Mouse (Mus musculus): ENCODE data around the gene Eif5a. TPM values are rescaled to one million over a fixed set of nuclear protein-coding genes. Genes with fewer than 3 reads are reported as not detected.

Eif5a gene
- polyA plus RNA-seq, 1 experiment from 2014 or later = 2,006 TPM

- no peaks in the 10 kb centered on the region for H3K9me3 ChIP-seq (ENCODE audit: low read depth, low read length)
- no peak for TF ChIP-seq CTCF (IDR thresholded peaks at IDR 0.05; ENCODE audit: low read depth)
- H3K9ac ChIP-seq = no peak overlapping the region
- ATAC-seq (ENCODE audit: insufficient read depth) (no peak), DNase-seq (no peak)
- no peaks in the 10 kb centered on the region for H3K27me3 ChIP-seq (ENCODE audit: insufficient read depth, low read length)
- H3K4me3 ChIP-seq (ENCODE audit: low read depth, low read length) = no peak overlapping the region
- WGBS = 88% methylated on average over 17 of the region's 17 CpGs
- H3K4me1 ChIP-seq (ENCODE audit: insufficient read depth) = 0 out of 2 replicates have a peak, but pooled peaks cover 2% of the 10 kb centered on the region
- H3K36me3 ChIP-seq (ENCODE audit: insufficient read depth) = peaks cover 88% of the 10 kb centered on the region
- no peak overlapping the region for H3K27ac ChIP-seq (ENCODE audit: low read depth)
- no peak overlapping the region for H3K4me2 ChIP-seq
These were observed 10.8 kb downstream of the Eif5a start for GRCm38 (mm10) chr11:69910781-69911560.

- H3K9ac ChIP-seq = no peak overlapping the region
- DNase-seq = no peak
- no peaks in the 10 kb centered on the region for H3K27me3 ChIP-seq (ENCODE audit: insufficient read depth, low read length)
- H3K4me3 ChIP-seq (ENCODE audit: low read depth, low read length) = no peak overlapping the region
- H3K27ac ChIP-seq (ENCODE audit: low read depth) = no peak overlapping the region
- 91% methylated on average over 8 of the region's 8 CpGs for WGBS
- H3K4me1 ChIP-seq (ENCODE audit: insufficient read depth) = no peaks in the 10 kb centered on the region
- H3K36me3 ChIP-seq (ENCODE audit: insufficient read depth) = peaks cover 88% of the 10 kb centered on the region
- TF ChIP-seq CTCF (IDR thresholded peaks at IDR 0.05; ENCODE audit: low read depth) = no peak
- no peak for ATAC-seq (ENCODE audit: insufficient read depth)
- H3K4me2 ChIP-seq = no peak overlapping the region
- H3K9me3 ChIP-seq (ENCODE audit: low read depth, low read length) = no peaks in the 10 kb centered on the region
These were observed 11.6 kb downstream of the Eif5a start for GRCm38 (mm10) chr11:69910177-69910576.

GRCm38 (mm10) chr11:69909174-69909573 is 12.6 kb downstream of the Eif5a start:
- H3K36me3 ChIP-seq (ENCODE audit: insufficient read depth) = peaks cover 93% of the 10 kb centered on the region
- no peak overlapping the region for H3K4me3 ChIP-seq (ENCODE audit: low read depth, low read length)
- no peak for ATAC-seq (ENCODE audit: insufficient read depth)
- no peak overlapping the region for H3K27ac ChIP-seq (ENCODE audit: low read depth)
- no peak for TF ChIP-seq CTCF (IDR thresholded peaks at IDR 0.05; ENCODE audit: low read depth)
- no peaks in the 10 kb centered on the region for H3K4me1 ChIP-seq (ENCODE audit: insufficient read depth)
- DNase-seq = no peak
- H3K9ac ChIP-seq = no peak overlapping the region
- WGBS = 89% methylated on average over 5 of the region's 5 CpGs
- no peak overlapping the region for H3K4me2 ChIP-seq
- no peaks in the 10 kb centered on the region for H3K9me3 ChIP-seq (ENCODE audit: low read depth, low read length)
- H3K27me3 ChIP-seq (ENCODE audit: insufficient read depth, low read length) = no peaks in the 10 kb centered on the region

GRCm38 (mm10) chr11:69908645-69909044 is 13.1 kb downstream of the Eif5a start:
- no peak for TF ChIP-seq CTCF (IDR thresholded peaks at IDR 0.05; ENCODE audit: low read depth)
- WGBS = 87% methylated on average over 11 of the region's 11 CpGs
- H3K36me3 ChIP-seq (ENCODE audit: insufficient read depth) = peaks cover 98% of the 10 kb centered on the region
- H3K27ac ChIP-seq (ENCODE audit: low read depth) = no peak overlapping the region
- H3K9ac ChIP-seq = no peak overlapping the region
- no peaks in the 10 kb centered on the region for H3K9me3 ChIP-seq (ENCODE audit: low read depth, low read length)
- H3K27me3 ChIP-seq (ENCODE audit: insufficient read depth, low read length) = no peaks in the 10 kb centered on the region
- ATAC-seq (ENCODE audit: insufficient read depth) = no peak
- H3K4me2 ChIP-seq = no peak overlapping the region
- H3K4me1 ChIP-seq (ENCODE audit: insufficient read depth) = no peaks in the 10 kb centered on the region
- no peak overlapping the region for H3K4me3 ChIP-seq (ENCODE audit: low read depth, low read length)
- no peak for DNase-seq

- peaks cover 59% of the 10 kb centered on the region for H3K36me3 ChIP-seq (ENCODE audit: insufficient read depth)
- H3K4me2 ChIP-seq = no peak overlapping the region
- no peak overlapping the region for H3K4me3 ChIP-seq (ENCODE audit: low read depth, low read length)
- H3K9ac ChIP-seq = no peak overlapping the region
- WGBS = 91% methylated on average over 9 of the region's 9 CpGs
- no peak for TF ChIP-seq CTCF (IDR thresholded peaks at IDR 0.05; ENCODE audit: low read depth)
- ATAC-seq (ENCODE audit: insufficient read depth) (no peak), DNase-seq (no peak)
- no peak overlapping the region for H3K27ac ChIP-seq (ENCODE audit: low read depth)
- H3K27me3 ChIP-seq (ENCODE audit: insufficient read depth, low read length) = no peaks in the 10 kb centered on the region
- H3K9me3 ChIP-seq (ENCODE audit: low read depth, low read length) = no peaks in the 10 kb centered on the region
- 0 out of 2 replicates have a peak, but pooled peaks cover 5% of the 10 kb centered on the region for H3K4me1 ChIP-seq (ENCODE audit: insufficient read depth)
These were observed 17.4 kb downstream of the Eif5a start for GRCm38 (mm10) chr11:69904311-69904710.

GRCm38 (mm10) chr11:69902972-69903371 is 18.8 kb downstream of the Eif5a start:
- TF ChIP-seq CTCF (IDR thresholded peaks at IDR 0.05; ENCODE audit: low read depth) = no peak
- Histone ChIP-seq H3K4me2 (peak overlapping the region; percentile 99), H3K27me3 (ENCODE audit: insufficient read depth, low read length) (no peaks in the 10 kb centered on the region), H3K36me3 (ENCODE audit: insufficient read depth) (peaks cover 46% of the 10 kb centered on the region), H3K9ac (no peak overlapping the region; the same call in 1 of the 2 replicates), H3K4me1 (ENCODE audit: insufficient read depth) (0 out of 2 replicates have a peak, but pooled peaks cover 5% of the 10 kb centered on the region), H3K4me3 (ENCODE audit: low read depth, low read length) (peak overlapping the region; percentile 84), H3K27ac (ENCODE audit: low read depth) (no peak overlapping the region), H3K9me3 (ENCODE audit: low read depth, low read length) (no peaks in the 10 kb centered on the region)
- 86% methylated on average over 13 of the region's 13 CpGs for WGBS
- no peak for DNase-seq
- no peak for ATAC-seq (ENCODE audit: insufficient read depth)

- H3K9ac ChIP-seq = peak overlapping the region; percentile 89
- H3K9me3 ChIP-seq (ENCODE audit: low read depth, low read length) = no peaks in the 10 kb centered on the region
- DNase-seq = peak; percentile 15
- H3K27me3 ChIP-seq (ENCODE audit: insufficient read depth, low read length) = no peaks in the 10 kb centered on the region
- H3K4me1 ChIP-seq (ENCODE audit: insufficient read depth) = 0 out of 2 replicates have a peak, but pooled peaks cover 5% of the 10 kb centered on the region
- no peak for ATAC-seq (ENCODE audit: insufficient read depth)
- peaks cover 36% of the 10 kb centered on the region for H3K36me3 ChIP-seq (ENCODE audit: insufficient read depth)
- H3K27ac ChIP-seq (ENCODE audit: low read depth) = peak overlapping the region; percentile 98
- H3K4me3 ChIP-seq (ENCODE audit: low read depth, low read length) = peak overlapping the region; percentile 84
- WGBS = under 1% methylated on average over 38 of the region's 39 CpGs
- no peak for TF ChIP-seq CTCF (IDR thresholded peaks at IDR 0.05; ENCODE audit: low read depth)
- peak overlapping the region; percentile 99 for H3K4me2 ChIP-seq
These were observed 19.8 kb downstream of the Eif5a start for GRCm38 (mm10) chr11:69901993-69902392.
